Mouse (Mus musculus): ENCODE data around the gene A630010A05Rik.

GRCm38 (mm10) chr16:14562017-14562416, at the start of gene A630010A05Rik:
- no peak for TF ChIP-seq CTCF (IDR thresholded peaks at IDR 0.05; ENCODE audit: low read depth)
- TF ChIP-seq EP300 (IDR thresholded peaks at IDR 0.05; ENCODE audit: low read depth), result no peak

All from heart, postnatal 0 days (tissue).